Mouse (Mus musculus) adrenal gland, adult 2 months (tissue): Measurements from ENCODE around the gene Abcc1. TPM values are rescaled to one million over a fixed set of nuclear protein-coding genes. Genes with fewer than 3 reads are reported as not detected.

Source experiments
- DNase-seq: peaks from one replicate; pipeline ENCODE4 v3.0.0; 2021
- polyA plus RNA-seq: library from polyadenylated mRNA; depleted of rRNA; stranded (reverse); fragments of >200 nt; gene quantifications from 2 replicates; pipeline ENCODE4 v1.2.3, GENCODE M21; 2012
- total RNA-seq, 2 experiments: library from RNA; stranded (reverse); gene quantifications; 2 replicates each; pipeline ENCODE4 v1.2.3; 2021

The Abcc1 gene
- total and polyA plus RNA-seq, 3 experiments: 21.3 to 39.0 (median 28.5) TPM

GRCm38 (mm10) chr16:14439801-14440614 lies 78.7 kb downstream of the Abcc1 start:
- DNase-seq: no peak

- DNase-seq: peak; percentile 58
Observed at GRCm38 (mm10) chr16:14444059-14444855, 82.9 kb downstream of the Abcc1 start.

GRCm38 (mm10) chr16:14445197-14445596 lies 83.8 kb downstream of the Abcc1 start:
- peak; percentile 49 for DNase-seq

- peak; percentile 39 for DNase-seq
Observed at GRCm38 (mm10) chr16:14447366-14447765, 86.0 kb downstream of the Abcc1 start.

GRCm38 (mm10) chr16:14448307-14448706 lies 86.9 kb downstream of the Abcc1 start:
- DNase-seq: no peak

- no peak for DNase-seq
Observed at GRCm38 (mm10) chr16:14449861-14450260, 88.5 kb downstream of the Abcc1 start.

- peak; percentile 70 for DNase-seq
Observed at GRCm38 (mm10) chr16:14451374-14452046, 90.2 kb downstream of the Abcc1 start.

GRCm38 (mm10) chr16:14462535-14462934 lies 101.2 kb downstream of the Abcc1 start:
- no peak for DNase-seq

- no peak for DNase-seq
Observed at GRCm38 (mm10) chr16:14465016-14465415, 103.7 kb downstream of the Abcc1 start.

GRCm38 (mm10) chr16:14468351-14468750 lies 107.0 kb downstream of the Abcc1 start:
- DNase-seq: no peak

GRCm38 (mm10) chr16:14468841-14469240 lies 107.5 kb downstream of the Abcc1 start:
- DNase-seq: no peak

GRCm38 (mm10) chr16:14472171-14472570 lies 110.8 kb downstream of the Abcc1 start:
- no peak for DNase-seq

GRCm38 (mm10) chr16:14473686-14474085 lies 112.3 kb downstream of the Abcc1 start:
- DNase-seq: no peak

- DNase-seq: no peak
Observed at GRCm38 (mm10) chr16:14475001-14475400, 113.6 kb downstream of the Abcc1 start.

- DNase-seq: no peak
Observed at GRCm38 (mm10) chr16:14476056-14476455, 114.7 kb downstream of the Abcc1 start.

GRCm38 (mm10) chr16:14476701-14477400 lies 115.5 kb downstream of the Abcc1 start:
- no peak for DNase-seq

- DNase-seq: peak; percentile 13
Observed at GRCm38 (mm10) chr16:14477510-14478300, 116.3 kb downstream of the Abcc1 start.

- no peak for DNase-seq
Observed at GRCm38 (mm10) chr16:14479641-14480040, 118.3 kb downstream of the Abcc1 start.

- no peak for DNase-seq
Observed at GRCm38 (mm10) chr16:14483221-14483620, 121.9 kb downstream of the Abcc1 start.

GRCm38 (mm10) chr16:14493491-14494114 lies 132.2 kb downstream of the Abcc1 start:
- no peak for DNase-seq
